Mouse (Mus musculus) limb, embryonic 12.5 days (tissue): ENCODE results near the gene Amz2. TPM values are rescaled to one million over a fixed set of nuclear protein-coding genes. Genes with fewer than 3 reads are reported as not detected.

Experiments
- ATAC-seq: fragments of 200-750 bp; cut with Nextera tagmentation; 2 replicates; pipeline ENCODE4 v1.8.0; 2017; ENCODE audit warnings: low read depth, moderate TSS enrichment; ENCODE audit not compliant: insufficient number of reproducible peaks, insufficient read depth, low FRiP score, low TSS enrichment
- H3K27ac ChIP-seq: fragments of 300-500 bp; sonication (generic); 2 replicates; pipeline ENCODE4 v1.5.1; 2016; ENCODE audit warnings: mild to moderate bottlenecking, moderate library complexity
- H3K27me3 ChIP-seq: fragments of 300-500 bp; sonication (generic); 2 replicates; pipeline ENCODE4 v1.6.1; 2016; ENCODE audit warnings: mild to moderate bottlenecking, moderate library complexity
- H3K36me3 ChIP-seq: fragments of 300-500 bp; sonication (generic); 2 replicates; pipeline ENCODE4 v1.6.1; 2016; ENCODE audit warnings: mild to moderate bottlenecking, moderate library complexity
- H3K4me1 ChIP-seq: fragments of 300-500 bp; sonication (generic); replicated peaks from 2 replicates; pipeline ENCODE4 v1.6.1; 2016
- H3K4me2 ChIP-seq: fragments of 300-500 bp; sonication (generic); 2 replicates; pipeline ENCODE4 v1.6.1; 2016; ENCODE audit warnings: mild to moderate bottlenecking, moderate library complexity
- H3K4me3 ChIP-seq: fragments of 300-500 bp; sonication (generic); replicated peaks from 2 replicates; pipeline ENCODE4 v1.5.1; 2016; ENCODE audit warnings: mild to moderate bottlenecking
- H3K9ac ChIP-seq: fragments of 300-500 bp; sonication (generic); replicated peaks from 2 replicates; pipeline ENCODE4 v1.6.1; 2016; ENCODE audit warnings: mild to moderate bottlenecking, moderate library complexity
- H3K9me3 ChIP-seq: fragments of 300-500 bp; sonication (generic); 2 replicates; pipeline ENCODE4 v1.6.1; 2016; ENCODE audit warnings: mild to moderate bottlenecking, moderate library complexity
- WGBS: fragments of 180-500 bp; shearing (Covaris S2); methylation state at CpG from one replicate; pipeline ENCODE4 v1.1.7; 2016; 5-methylcytosine and 5-hydroxymethylcytosine counted together
- microRNA-seq: library from miRNA; unstranded; fragments of <30 nt; microRNA quantifications from one replicate; pipeline ENCODE4, GENCODE M21; 2017
- polyA plus RNA-seq: library from polyadenylated mRNA; unstranded; fragments of >200 nt; fragmentation: Nextera tagmentation; extraction: Ambion mirVana; gene quantifications from 2 replicates; pipeline ENCODE4 v1.2.1, GENCODE M21; 2016

Gene Amz2
- polyA plus RNA-seq, 1 experiment from 2014 or later: 46.8 TPM

DNA sequence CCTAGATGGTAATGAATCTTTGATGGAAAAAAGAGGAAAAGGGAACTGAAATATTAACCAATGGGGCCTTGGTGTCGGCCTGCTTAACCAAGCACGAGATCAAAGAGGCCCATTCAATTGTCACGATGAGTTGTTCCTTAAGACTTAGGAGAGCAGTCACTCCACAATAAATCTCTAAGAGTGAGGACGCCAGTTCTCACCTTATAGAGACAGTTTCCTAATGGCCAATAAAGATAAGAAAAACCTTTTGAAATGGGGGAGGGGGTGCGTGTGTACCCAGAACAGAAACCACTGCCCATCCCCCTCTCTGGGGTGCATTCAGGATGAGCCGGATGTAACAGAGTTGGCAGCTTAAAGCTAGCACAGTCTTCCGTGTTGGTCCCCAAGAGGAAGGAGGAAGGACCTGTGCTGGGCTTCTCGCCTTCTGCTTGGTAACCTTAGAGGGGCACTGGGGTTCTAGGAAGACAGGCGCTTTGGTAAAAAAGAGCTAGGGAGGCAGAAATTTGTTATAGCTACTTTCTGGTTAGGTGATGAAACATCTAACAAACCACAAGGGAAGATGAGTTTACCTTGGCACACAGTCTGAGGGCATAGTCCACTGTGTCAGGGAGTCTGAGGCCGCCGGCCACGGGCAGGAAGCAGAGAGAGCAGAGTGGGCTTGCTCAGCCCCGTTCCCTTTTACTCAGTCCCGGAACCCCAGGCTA, 70.2 kb downstream of the Amz2 start:
- ATAC-seq: no peak
- Histone ChIP-seq H3K36me3 (no peaks in the 10 kb centered on the region), H3K4me2 (no peak overlapping the region), H3K4me1 (peaks cover 5% of the 10 kb centered on the region), H3K27me3 (peaks cover 5% of the 10 kb centered on the region; the same call in 1 of the 2 replicates), H3K27ac (no peak overlapping the region), H3K9ac (no peak overlapping the region), H3K9me3 (no peaks in the 10 kb centered on the region), H3K4me3 (no peak overlapping the region)
- 43% methylated on average over 14 of the region's 14 CpGs for WGBS

DNA sequence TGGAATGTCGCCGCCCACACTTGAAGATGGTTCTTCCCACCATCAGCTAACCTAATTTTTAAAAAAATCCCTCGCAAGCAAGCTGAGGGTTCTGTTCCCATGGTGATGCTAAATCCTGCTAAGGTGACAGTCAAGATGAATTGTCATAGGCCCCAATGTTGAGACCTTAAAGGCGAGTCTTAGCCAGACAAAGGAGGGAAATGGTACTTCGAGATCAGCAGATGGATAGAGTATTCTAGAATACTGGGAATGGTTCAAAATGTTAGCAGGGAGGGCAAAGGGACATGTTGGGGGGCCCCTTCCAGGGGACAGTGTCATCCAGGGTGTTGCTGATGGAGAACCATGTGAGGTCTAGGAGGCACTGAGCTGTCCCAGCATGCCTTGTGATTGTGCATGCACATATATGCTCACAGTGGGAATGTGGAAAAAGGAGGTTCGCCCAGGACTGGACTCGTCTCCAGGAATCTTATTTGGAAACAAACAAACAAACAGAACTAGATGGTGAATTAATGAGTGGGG, 70.8 kb downstream of the Amz2 start:
- no peak overlapping the region for H3K9ac ChIP-seq
- no peak overlapping the region for H3K4me2 ChIP-seq
- ATAC-seq: no peak
- H3K4me1 ChIP-seq: peaks cover 5% of the 10 kb centered on the region
- H3K36me3 ChIP-seq: no peaks in the 10 kb centered on the region
- no peak overlapping the region for H3K4me3 ChIP-seq
- WGBS: 78% methylated on average over 7 of the region's 7 CpGs
- peaks cover 5% of the 10 kb centered on the region; the same call in 1 of the 2 replicates for H3K27me3 ChIP-seq
- no peaks in the 10 kb centered on the region for H3K9me3 ChIP-seq
- no peak overlapping the region for H3K27ac ChIP-seq

DNA sequence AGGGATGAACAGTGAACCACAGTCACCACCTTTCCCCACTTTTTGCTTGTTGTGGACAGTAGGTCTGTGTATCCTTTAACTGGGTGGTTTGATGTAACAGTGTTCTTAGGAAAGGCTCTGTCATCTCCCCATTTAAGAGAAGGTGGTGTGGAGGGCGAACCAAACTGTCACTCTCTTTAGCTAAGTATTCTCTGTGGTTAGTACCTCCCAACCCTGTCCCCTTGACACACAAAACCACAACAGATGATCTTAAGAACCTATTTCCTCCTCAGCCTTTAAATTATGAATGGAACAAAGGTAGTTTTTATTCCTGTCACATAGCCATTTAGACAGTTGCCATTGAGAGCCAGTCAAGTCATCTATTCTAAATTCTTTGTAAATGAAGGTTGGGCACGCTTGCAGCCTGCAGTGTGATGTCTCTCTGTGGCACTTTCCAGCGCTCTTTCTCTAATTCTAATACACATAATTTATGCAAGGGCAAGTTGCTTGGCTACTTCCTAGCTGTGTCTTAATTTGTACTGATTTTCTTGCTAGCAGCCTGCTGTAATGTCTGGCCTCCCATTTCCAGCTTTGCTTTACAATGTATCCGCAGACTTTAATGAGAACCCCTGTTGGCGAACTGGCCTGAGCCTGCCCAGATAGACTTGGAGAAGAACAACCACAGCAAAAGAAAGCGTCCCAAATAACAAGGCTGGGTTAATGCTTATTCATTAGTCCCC, 71.4 kb downstream of the Amz2 start:
- no peak overlapping the region for H3K4me3 ChIP-seq
- H3K9ac ChIP-seq: no peak overlapping the region
- ATAC-seq: no peak
- H3K27me3 ChIP-seq: peaks cover 5% of the 10 kb centered on the region; the same call in 1 of the 2 replicates
- no peaks in the 10 kb centered on the region for H3K9me3 ChIP-seq
- no peak overlapping the region for H3K27ac ChIP-seq
- H3K4me2 ChIP-seq: no peak overlapping the region
- no peaks in the 10 kb centered on the region for H3K36me3 ChIP-seq
- peaks cover 5% of the 10 kb centered on the region for H3K4me1 ChIP-seq
- WGBS: 61% methylated on average over 6 of the region's 6 CpGs

DNA sequence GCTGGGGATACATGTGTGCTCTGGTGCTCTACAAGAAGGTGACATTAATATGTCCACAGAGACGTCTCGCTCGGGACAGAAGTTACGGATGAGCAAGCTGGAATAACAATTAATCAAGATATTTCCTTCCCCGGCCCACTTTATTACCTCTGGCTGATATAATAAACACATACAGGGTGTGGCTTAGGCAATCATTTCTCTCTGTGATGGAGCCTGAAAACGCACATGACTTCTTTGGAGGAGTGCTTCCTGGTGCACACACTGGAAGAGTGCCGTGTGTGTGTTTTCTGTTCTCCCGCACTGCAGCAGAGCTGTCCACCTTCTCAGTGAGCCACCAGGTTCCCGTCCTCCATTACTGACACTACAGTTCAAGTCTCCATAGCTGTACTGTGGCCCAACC, 72.2 kb downstream of the Amz2 start:
- Histone ChIP-seq H3K27ac (no peak overlapping the region), H3K9ac (no peak overlapping the region), H3K36me3 (no peaks in the 10 kb centered on the region), H3K4me3 (no peak overlapping the region), H3K27me3 (peaks cover 5% of the 10 kb centered on the region; the same call in 1 of the 2 replicates), H3K9me3 (no peaks in the 10 kb centered on the region), H3K4me2 (no peak overlapping the region), H3K4me1 (peaks cover 5% of the 10 kb centered on the region)
- no peak for ATAC-seq
- 71% methylated on average over 9 of the region's 9 CpGs for WGBS

DNA sequence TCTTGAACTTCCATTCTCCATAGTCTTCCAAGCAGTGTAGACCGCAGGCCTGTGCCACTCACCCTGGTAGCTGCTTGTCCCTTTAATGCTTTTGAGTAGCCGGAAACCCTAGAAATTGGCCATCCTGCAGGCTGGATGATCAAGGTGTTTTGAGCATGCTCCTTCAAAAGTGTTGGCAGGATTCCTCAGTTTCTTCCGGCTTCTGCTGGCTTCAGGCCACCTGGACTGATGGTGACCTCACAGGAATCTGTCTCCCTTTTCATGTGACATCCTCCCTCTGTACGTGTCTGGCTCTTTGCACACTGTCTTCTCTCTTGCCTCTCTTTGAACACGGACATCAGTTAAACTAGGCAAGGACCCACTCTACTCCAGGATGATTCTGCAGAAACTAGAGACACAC, 74.5 kb downstream of the Amz2 start:
- Histone ChIP-seq H3K4me3 (no peak overlapping the region), H3K9ac (no peak overlapping the region), H3K36me3 (no peaks in the 10 kb centered on the region), H3K9me3 (no peaks in the 10 kb centered on the region), H3K27me3 (peaks cover 3% of the 10 kb centered on the region; the same call in 1 of the 2 replicates), H3K4me2 (no peak overlapping the region), H3K4me1 (peaks cover 5% of the 10 kb centered on the region), H3K27ac (no peak overlapping the region)
- no peak for ATAC-seq
- 92% methylated on average over 5 of the region's 5 CpGs for WGBS

Small RNAs within 50 kb of the gene (microRNA-seq; reads per million reads assigned to microRNA genes)
- gene Gm25540: not detected

Other genes starting within 250 kb of the Amz2 start
- gene Rgs9, start 127.8 kb upstream of the Amz2 start, polyA plus RNA-seq: 4.1 and 5.7 TPM in 2 replicates
- gene Gna13, start 63.1 kb upstream of the Amz2 start, polyA plus RNA-seq: 20.3 and 22.2 TPM in 2 replicates
- not detected in 2 replicates for gene 9930022D16Rik, start 12.0 kb upstream of the Amz2 start, polyA plus RNA-seq
- gene Arsg, start 47.4 kb downstream of the Amz2 start, polyA plus RNA-seq: 2.8 and 4.3 TPM in 2 replicates
- gene Slc16a6, start 47.7 kb downstream of the Amz2 start, polyA plus RNA-seq: 3.5 and 3.6 TPM in 2 replicates
- 40.6 and 41.0 TPM in 2 replicates for gene Wipi1, start 186.0 kb downstream of the Amz2 start, polyA plus RNA-seq
- 359 and 372 TPM in 2 replicates for gene Prkar1a, start 223.5 kb downstream of the Amz2 start, polyA plus RNA-seq